Mouse (Mus musculus) left cerebral cortex, postnatal 36 days (tissue): Measurements from ENCODE around the gene Hcls1. TPM values are rescaled to one million over a fixed set of nuclear protein-coding genes. Genes with fewer than 3 reads are reported as not detected.

Source experiments
- DNase-seq, 2 experiments: peaks; one replicate each; pipeline ENCODE4 v3.0.0; 2021 to 2022; ENCODE audit warnings: low spot score in 2 of 2, mixed read lengths in 1 of 2
- intact Hi-C: fragments of 180-260 bp; cut with DNase I; formaldehyde crosslinking; loops from one replicate; pipeline ENCODE4 v1.15.1; 2025
- total RNA-seq, 2 experiments: library from RNA; stranded (reverse); gene quantifications; 2 replicates each; pipeline ENCODE4 v1.2.3; 2021

Gene Hcls1
- total RNA-seq, 2 experiments from 2014 or later, result 3.9 TPM

DNA sequence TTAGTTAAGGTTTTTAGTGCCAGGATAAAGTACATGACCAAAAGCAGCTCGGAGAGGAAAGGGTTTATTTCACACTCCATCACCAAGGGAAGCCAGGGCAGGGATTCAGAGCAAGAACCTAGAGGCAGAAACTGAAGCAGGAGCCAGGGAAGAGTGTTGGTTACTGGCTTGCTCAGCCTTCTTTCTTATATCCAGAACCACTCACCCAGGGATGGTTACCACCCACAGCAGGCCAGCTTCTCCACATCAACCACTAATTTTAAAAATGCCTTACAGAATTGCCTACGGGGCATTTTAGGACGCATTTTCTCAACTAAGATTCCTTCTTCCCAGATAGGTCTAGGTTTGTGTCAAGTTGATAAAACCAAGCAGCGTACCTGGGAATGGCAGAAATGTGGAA lies 28.6 kb downstream of the Hcls1 start:
- intact Hi-C loops, result no loop called here
- no peak for DNase-seq

DNA sequence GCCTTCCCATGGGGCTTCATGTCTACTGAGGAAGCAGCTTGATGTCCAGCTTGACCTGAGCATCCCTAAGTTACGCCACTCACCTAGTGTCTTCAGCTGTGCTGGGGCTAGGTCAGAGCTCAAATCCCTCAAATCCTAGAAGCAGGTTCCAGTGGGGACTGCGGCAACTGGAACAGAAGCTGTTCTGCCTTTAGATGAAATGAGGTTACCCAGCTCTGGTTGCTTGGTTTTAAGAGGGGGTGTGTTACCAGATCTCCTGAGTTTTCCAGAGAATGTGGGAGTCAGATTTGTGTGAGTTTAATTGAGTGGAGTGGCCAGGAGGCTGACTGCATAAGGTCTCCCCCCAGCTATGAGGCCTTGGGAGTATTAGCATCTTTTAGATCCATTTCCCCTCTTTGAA lies 44.3 kb downstream of the Hcls1 start:
- DNase-seq, result no peak
- intact Hi-C loops, result no loop called here

DNA sequence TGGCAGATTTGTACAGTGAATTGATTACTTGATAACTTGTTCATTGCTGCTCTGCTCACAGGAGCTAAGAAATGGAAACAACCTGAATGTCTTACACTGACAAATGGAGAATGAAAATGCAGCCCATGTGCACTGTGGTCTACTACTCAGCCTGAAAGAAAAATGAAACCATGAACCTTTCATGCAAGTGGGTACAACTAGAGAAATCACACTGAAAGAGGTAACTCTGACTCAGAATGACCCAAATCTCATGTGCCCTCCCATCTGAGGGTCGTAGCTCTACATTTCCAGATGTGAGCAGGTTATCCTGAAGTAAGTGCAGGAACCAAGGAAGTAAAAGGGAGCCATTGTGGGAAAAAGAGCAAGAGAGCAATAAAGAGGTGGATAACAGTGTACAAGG lies 49.0 kb downstream of the Hcls1 start:
- intact Hi-C loops, result no loop called here
- DNase-seq, result no peak

DNA sequence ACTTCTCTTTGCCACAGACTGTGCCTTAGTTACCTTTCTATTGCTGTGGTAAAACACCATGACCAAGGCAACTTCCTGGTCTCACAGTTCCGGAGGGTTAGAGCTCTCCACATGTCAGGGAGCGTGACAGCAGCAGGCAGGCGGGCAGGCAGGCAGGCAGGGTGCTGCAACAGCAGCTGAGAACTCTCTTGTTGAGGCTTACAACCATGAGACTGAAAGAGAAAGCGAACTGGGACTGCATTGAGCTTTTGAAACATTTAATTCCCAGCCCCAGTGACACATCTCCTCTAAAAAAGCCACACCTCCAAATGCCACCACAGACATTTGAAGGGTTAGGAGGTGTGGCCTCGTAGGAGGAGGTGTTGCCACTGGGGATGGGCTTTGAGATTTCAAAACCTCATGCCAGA lies 50.9 kb downstream of the Hcls1 start:
- intact Hi-C loops, result no loop called here
- no peak for DNase-seq

DNA sequence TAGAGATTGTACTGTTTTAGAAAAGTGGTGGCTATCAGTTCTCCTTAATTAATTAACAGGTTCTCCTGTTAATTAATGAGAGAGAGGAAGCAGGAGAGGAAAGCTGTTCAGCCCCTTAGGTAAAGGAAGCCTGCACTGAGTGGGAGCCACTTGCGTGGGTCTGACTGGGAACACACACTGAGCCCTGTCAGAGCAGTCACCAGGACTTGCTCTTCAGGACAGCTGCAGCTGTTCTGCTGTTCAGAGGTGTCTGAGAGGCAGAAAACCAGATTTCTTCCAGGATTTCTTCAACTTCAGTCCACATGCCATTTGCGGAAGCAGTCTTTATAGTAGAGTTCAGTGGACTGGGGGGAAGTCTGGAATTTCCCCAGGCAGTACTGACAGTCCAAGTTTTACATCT lies 52.6 kb downstream of the Hcls1 start:
- intact Hi-C loops, result no loop called here
- DNase-seq, result no peak

DNA sequence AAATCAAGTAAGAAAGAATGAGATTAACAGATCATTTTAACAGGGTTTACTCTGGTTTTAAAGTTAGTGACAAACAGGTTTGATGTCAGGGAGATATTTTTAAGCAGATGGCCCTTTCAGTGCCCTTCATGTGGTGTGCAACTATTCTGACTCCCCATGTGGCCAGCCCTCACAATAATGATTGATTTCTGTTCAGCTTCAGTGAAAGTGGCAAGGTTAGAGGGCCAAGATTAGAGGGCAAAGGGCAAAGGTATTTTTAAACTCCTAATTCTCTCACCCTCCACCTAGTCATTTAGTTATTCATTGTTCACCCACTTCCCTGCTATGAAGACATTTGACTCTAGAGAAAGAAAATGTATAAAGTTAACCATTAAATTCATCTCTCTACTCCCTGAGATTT lies 53.3 kb downstream of the Hcls1 start:
- no peak for DNase-seq
- intact Hi-C loops, result no loop called here

DNA sequence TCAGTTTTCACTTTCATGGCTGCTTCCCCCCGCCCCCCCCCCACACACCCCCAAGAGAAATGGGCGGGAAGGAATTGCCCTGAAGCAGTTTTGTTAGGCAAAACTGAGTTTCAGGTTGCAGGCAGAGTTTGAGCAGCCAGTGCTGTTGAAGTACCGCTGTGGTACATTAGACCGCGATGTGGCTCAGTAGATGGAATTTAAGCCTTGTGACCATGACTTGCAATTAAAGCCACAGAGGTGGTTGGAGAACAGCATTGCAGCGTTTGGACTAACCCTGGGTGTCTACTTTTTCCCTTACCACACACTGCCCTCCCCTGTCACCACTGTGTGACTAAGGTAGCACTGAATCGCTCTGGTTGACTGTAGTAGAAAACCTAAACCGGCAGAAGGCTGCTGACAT lies 54.7 kb downstream of the Hcls1 start:
- no peak for DNase-seq
- intact Hi-C loops, result no loop called here

DNA sequence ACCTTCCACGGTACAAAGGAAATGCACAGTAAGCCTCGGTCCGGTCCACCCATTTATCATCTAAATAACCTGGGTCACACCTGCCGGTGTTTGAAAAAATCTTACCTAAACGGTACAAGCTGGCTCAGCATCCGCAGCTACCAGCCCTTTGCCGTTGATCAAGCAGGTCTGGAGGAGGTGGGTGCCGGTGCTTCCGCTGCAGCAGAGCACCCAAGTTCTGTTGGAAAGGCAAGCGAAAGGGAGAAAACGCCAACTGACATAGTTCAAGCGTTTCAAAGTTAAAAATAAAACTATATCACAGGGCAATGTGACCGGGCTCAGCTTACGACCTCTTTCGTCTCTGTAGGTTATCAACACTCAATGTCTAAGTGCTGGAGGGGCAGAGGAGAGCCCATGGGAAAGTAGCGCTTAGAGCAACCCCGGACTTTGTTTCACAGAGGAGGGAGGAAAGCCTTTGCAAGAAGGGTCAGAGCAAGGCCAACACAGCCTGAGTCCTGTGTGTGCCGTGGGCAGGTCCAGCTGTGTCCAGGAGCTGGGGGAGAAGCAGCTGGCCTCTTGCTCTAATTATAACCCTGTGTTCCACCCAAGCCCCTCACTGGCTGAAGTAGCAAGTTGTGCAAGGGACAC lies 55.3 kb downstream of the Hcls1 start, which contains the start of gene Fbxo40:
Fbxo40 (minus strand) TSS at position 469 of the 627 bp plus-strand sequence.
- intact Hi-C loops, result no loop called here
- DNase-seq, result no peak

DNA sequence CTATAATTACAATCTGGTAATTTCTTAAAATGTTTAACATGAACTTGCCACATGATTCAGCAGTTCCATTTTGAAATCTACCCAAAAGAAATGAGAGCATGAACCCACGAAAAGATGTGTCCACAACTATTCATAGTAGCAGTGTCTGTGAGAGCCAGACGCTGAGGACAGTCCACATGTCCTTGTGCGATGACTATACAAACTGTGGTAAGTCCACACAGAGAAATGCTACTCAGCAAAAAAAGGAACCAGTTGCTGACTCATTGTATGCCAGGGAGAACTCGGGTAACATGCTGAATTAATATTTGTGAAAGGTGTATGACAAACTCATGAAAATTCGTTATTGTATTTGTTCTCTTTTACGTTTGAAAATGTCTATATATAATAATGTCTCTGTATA lies 62.9 kb downstream of the Hcls1 start:
- DNase-seq, result no peak
- intact Hi-C loops, result no loop called here

DNA sequence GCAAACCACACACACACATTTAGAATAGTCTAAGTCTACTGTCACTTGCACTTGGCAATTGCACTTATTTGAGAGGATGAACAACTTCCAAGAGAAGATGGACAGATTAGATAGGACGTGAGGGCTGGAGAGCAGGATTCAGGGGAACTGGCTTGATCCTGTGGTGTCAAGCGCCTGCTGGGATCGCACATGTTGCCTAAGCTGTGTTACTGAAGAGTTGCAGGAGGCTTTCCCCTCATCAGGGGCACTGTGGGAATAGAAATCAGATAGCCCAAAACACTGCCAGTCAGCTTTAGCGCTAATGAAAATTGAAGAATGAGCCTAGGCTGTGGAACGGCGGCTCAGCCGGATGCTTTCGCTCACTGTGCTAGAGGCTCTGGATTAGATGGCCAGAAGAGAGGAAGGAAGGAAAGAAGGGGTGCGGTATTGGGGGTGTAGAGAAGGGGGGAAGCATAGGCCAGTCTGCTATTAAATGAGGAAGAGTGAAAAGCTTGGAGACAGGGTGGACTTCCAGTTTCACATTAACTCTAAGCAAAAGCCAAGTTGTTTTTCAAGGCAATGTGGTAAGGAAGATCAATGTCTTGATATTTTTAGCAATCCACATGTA lies 64.7 kb downstream of the Hcls1 start:
- DNase-seq, result no peak
- intact Hi-C loops, result no loop called here

DNA sequence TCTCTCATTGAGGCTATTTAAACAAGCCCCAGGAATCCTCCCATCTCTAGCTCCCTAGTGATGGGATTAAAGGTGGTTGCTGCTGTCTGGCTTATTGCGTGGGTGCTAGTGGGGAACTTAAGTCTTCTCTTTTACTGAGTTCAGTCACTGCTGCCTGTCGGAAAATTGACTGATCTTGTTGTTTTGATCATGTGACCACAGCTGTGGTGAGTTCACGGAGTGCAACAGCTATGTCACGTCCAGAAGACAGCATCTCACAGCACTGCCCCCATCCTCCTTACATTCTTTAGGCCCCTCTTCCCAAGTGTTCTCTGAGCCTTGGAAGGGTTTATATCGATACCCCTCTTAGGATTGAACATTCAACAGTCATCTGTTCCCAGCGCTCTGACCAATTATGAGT lies 74.5 kb downstream of the Hcls1 start:
- intact Hi-C loops, result loop anchor here (10.0 kb wide), 1 partner anchor 84 kb away; no protein-coding TSS in a partner anchor
- DNase-seq, result no peak

DNA sequence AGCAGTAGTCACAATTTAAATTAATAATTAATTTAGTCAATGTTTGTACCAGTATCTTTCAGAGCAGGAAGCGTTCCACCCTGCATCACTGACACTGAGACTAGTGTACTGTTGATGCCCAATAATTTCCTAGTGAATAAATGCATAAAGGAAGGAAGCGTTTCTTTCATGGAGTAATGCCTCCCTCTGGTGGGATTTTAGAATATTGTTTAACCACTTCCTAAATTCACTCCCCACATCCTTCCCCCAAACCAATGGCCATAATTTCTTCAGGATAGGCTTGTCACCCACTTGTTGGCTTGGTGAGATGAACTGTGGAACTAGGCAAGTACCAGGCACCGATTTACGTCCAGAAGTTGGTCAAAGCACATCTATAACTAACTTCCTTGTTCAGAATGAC lies 75.6 kb downstream of the Hcls1 start:
- intact Hi-C loops, result loop anchor here (2.0 to 10.0 kb wide), 3 partner anchors 136 to 936 kb away; partner anchors contain the start of genes Ccdc58, Eaf2, Fam162a and Golgb1
- DNase-seq, result no peak

DNA sequence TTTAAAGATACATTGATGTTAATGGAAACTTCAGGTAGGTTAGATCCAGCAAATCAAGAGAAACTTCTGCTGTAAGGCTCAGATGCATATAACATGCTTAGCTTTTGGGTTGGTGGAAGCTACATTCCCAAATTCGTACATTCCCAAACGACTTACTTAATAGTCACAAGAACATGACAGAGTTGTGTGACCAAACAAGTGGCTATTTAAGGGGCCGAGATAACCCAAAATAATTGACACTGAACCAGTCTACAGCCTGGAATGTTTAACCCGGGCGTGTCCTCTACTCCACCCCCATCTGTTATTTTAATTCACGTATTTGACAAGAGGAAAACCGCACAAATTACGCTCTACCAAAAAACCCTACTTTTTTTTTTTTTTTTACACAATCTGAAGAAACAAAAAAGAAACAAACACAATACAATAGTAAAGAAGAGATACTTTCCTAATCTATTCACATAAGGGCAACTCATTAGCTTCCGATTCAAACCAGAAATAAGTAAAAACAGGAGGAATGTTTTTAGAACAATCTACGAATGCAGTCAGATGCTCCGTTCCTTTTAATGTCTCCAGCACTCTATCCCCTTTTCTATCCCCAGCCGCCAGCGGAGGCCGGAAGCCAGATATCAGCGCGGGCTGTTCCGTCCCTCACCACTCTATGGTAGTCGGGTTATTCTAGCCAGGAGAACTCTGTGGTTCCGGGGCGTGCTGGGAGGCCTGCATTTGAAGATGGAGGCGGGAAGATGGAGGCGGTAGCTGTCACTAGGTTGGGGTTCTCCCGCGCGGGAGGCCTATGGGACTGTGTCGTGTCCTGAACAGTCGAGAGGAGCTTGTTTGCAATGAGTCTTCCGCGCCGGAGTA lies 76.5 kb downstream of the Hcls1 start, which contains the start of gene Polq:
Polq (plus strand) TSS at position 726 of the 861 bp plus-strand sequence.
- intact Hi-C loops, result loop anchor here (2.0 to 10.0 kb wide), 3 partner anchors 136 to 936 kb away; partner anchors contain the start of genes Ccdc58, Eaf2, Fam162a and Golgb1
- peak; percentile 89 to 90 for DNase-seq

DNA sequence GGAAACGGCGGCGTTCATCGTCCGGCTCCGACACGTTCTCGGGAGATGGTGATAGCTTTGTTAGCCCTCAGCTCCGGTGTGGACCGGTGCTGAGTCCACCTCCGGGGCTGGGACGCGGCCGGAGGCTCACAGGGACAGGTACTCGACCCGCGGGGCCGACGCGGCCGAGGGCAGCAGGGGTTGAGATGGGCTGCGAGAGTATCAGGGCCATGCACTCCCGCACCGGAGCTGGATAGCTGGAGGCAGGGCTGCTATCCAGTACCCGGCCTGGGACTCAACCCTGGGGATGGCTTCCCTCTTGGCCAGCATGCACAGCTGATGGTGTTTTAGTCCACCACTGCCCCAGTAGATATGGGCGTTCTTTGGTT lies 77.1 kb downstream of the Hcls1 start:
- intact Hi-C loops, result loop anchor here (2.0 to 10.0 kb wide), 3 partner anchors 137 to 937 kb away; partner anchors contain the start of genes Ccdc58, Eaf2, Fam162a and Golgb1
- DNase-seq, result no peak

DNA sequence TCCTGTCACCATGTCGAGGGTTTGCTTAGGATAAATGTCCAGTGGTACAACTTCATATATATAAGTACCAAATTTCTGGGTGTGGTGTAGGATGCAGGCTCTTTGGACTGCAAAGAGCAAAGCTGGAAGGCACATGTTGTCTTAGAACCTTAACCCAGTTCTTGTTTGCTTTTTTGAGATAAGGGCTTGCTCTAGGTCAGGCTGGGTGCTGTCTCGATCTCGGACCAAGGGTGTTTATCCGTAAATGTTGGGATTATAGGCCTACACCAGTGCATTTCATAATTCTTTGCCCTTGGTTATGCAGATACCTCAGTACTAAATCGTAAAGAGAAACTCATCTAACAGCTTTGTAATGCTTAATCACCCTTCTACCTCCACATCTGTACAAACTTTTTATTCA lies 77.6 kb downstream of the Hcls1 start:
- intact Hi-C loops, result loop anchor here (5.0 to 10.0 kb wide), 2 partner anchors 175 to 938 kb away; partner anchors contain the start of genes Ccdc58 and Fam162a
- no peak for DNase-seq

Other genes with a start within 250 kb of the Hcls1 start
- gene Ildr1, start 241.0 kb upstream of the Hcls1 start, total RNA-seq, result under 1 TPM; 0.25 to 0.43 TPM
- 10 to 100 TPM; 30.0 to 33.4 TPM for gene Slc15a2, start 150.0 kb upstream of the Hcls1 start, total RNA-seq
- 10 to 100 TPM; 38.6 to 49.6 TPM for gene Iqcb1, start 106.6 kb upstream of the Hcls1 start, total RNA-seq
- gene Eaf2, start 60.0 kb upstream of the Hcls1 start, total RNA-seq, result 1 to 10 TPM in 1 of 2 experiments, under 1 TPM in 1; 0.35 to 1.7 TPM
- gene Golgb1, start 59.8 kb upstream of the Hcls1 start, total RNA-seq, result 10 to 100 TPM; 66.0 to 74.9 TPM
- under 1 TPM in 1 of 2 experiments, not detected in 1; 0.35 TPM for gene Fbxo40, start 55.5 kb downstream of the Hcls1 start, total RNA-seq
- 1 to 10 TPM; 1.3 to 2.5 TPM for gene Polq, start 76.8 kb downstream of the Hcls1 start, total RNA-seq